Mouse (Mus musculus) common myeloid progenitor, adult 5-6 weeks (primary cell): ENCODE results near the gene Zfp276. TPM values are rescaled to one million over a fixed set of nuclear protein-coding genes. Genes with fewer than 3 reads are reported as not detected.
A peak's percentile ranks its signal among the peaks of the same experiment; 100 is the strongest.

Source experiments
- ATAC-seq: replicated peaks from 2 replicates; pipeline ENCODE4 v1.8.0; 2016; ENCODE audit warnings: low read depth, mild to moderate bottlenecking, moderate TSS enrichment, inconsistent platforms; ENCODE audit not compliant: poor library complexity, severe bottlenecking
- total RNA-seq: library from RNA; stranded (forward); fragments of 200-1000, 187-1606 nt; gene quantifications from 2 replicates; pipeline ENCODE4 v1.2.3, GENCODE M21; 2017

The Zfp276 gene
- total RNA-seq, 1 experiment from 2014 or later, result 8.2 TPM

DNA sequence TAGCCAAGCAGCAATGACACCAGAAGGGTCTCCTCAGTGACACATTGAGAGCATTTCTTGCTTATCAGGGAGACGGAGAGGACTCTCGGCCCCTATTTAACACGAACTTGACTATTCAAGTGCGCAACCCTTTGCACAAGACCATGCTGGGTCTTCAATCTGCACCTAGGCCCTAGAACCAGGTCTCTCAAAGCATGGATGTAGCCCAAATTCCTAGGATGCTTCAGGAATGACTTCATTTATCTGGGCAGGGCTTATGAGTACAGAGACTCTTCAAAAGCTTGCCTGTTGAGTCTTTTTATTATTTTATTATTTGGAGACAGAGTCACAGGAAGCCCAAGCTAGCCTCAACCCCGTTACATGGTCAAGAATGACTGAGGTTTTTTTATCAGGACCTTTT lies 30.5 kb downstream of the Zfp276 start:
- ATAC-seq, result no peak

DNA sequence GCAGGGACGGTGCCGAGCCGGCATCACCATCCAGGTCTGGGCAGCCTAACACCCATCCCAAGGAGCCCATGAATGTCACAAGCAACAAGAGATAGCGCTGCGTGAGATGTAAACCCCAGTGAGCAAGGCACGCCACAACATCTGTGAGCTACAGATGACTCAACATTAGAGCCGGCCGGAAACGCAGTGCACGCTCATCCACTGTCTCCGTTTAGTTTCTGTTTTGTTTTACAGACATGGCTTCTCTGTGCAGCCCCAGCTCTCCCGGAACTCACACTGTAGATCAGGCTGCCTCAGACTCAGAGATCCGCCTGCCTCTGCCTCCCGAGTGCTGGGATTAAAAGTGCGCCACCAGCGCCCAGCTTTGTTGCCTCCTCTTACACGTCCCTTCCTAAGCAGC lies 33.4 kb downstream of the Zfp276 start:
- ATAC-seq, result no peak

DNA sequence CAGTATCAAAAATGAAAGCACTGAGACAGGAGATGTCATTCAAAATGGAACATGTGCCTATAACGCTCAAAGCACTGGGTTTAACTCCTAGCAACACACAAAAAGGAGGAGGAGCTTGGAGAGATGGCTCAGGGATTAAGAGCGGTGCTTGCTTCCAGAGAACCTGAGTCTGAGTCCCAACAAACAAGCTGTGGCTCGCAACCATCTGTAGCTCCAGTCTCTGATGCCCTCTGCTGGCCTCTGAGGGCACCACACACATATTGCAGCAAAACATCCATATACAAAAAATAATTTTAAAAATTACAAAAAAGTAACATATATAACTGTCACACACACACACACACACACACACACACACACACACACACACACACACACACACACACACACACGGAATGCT lies 36.2 kb downstream of the Zfp276 start:
- ATAC-seq, result no peak; the same call in 1 of the 2 replicates

DNA sequence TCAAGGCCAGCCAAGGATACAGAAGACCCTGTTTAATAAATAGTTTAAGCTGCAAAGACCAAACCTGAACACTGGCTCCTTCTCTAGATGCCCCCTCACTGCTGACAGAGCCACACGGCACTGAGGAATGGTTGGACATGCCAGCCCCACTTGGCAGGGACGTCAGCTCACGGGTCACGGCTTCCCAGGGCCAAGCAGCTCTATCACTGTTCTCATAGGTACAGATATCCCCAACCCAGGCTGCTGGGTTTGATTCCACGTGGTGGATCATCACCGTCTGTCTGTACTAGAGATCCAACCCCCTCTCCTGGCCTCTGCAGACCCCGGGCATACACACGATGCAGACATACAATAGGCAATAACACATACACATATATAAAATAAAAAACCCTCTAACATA lies 36.7 kb downstream of the Zfp276 start:
- no peak for ATAC-seq

DNA sequence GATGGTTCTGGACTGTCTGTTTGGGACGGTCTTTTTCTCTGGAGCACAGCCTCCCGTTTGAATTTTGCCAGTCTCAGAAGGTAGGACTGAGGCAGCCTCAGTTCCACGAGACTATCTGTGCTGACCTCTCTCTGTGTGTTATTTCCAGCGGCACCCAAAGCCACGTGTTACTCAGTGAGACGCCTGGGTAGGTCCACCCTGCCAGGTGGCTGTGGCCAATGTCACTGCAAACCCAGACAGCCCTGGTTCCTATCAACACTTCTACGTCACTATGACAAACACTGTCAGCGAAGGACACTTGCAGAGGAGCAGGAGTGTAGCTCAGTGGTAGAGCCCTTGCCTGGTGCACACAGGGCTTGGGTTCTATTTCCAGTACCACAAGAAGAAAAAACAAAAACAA lies 37.7 kb downstream of the Zfp276 start:
- no peak for ATAC-seq

DNA sequence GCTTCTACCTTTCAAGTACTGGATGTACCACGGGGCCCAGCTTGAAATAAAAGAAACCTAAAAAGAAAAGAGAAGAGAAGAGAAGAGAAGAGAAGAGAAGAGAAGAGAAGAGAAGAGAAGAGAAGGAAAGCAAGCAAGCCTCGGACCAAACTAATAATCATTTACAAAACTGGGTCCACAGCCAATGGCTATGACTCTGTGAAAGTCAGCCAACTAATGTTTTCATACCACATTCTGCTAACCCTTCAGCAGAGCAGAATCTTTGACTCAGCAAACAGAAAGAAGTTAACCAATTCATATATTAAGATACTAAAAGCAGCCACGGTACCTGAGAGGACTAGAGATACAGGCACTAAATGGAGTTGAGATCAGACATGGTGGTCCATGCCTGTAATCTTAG lies 38.3 kb downstream of the Zfp276 start:
- ATAC-seq, result no peak

DNA sequence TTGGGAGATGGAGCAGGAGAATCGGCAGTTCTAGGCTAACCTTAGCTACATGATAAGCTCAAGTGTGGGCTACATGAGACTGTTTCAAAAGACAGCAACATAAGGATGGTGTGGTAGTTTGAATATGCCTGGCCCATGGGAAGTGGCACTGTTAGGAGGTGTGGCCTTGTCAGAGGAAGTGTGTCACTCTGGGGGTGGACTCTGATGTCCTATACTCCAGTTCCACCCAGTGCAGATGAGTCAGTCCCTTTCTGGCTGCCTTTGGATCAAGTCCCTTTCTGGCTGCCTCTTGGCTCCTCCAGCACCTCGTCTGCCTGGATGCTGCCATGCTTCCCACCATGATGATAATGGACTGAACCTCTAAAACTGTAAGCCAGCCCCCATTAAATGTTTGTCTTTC lies 38.8 kb downstream of the Zfp276 start:
- ATAC-seq, result no peak

DNA sequence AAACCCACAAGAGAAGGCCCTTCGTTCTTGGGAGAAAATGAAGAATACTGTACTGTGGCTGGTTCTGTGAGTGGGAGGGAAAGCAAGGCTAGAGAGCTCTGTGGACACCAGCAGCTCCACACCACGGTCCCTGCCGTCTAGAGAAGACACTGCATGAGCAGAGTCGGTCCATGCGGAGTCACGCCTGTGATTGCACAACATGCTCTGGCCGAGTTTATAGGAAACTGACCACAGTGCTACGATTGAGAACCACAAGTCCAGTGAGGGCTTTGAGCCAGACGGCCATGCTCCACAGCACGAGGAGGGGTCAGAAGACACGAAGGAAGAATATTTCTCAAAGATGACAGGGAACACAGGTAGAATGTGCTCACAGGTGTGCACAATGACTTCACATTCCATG lies 44.3 kb downstream of the Zfp276 start:
- ATAC-seq, result no peak

DNA sequence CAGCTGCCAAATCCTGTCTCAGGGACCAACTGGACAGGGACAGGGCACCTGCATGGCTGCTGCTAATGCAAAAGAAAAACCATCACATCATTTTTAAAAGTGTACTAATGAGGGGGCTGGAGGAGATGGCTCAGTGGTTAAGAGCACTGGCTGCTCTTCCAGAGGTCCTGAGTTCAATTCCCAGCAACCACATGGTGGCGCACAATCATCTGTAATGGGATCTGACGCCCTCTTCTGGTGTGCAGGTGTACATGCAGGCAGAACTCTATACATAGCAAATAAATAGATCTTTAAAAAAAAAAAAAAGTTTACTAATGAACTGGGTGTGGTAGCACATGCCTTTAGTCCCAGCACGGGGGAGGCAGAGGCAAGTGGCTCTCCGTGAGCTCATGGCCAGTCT lies 54.7 kb downstream of the Zfp276 start:
- no peak for ATAC-seq

DNA sequence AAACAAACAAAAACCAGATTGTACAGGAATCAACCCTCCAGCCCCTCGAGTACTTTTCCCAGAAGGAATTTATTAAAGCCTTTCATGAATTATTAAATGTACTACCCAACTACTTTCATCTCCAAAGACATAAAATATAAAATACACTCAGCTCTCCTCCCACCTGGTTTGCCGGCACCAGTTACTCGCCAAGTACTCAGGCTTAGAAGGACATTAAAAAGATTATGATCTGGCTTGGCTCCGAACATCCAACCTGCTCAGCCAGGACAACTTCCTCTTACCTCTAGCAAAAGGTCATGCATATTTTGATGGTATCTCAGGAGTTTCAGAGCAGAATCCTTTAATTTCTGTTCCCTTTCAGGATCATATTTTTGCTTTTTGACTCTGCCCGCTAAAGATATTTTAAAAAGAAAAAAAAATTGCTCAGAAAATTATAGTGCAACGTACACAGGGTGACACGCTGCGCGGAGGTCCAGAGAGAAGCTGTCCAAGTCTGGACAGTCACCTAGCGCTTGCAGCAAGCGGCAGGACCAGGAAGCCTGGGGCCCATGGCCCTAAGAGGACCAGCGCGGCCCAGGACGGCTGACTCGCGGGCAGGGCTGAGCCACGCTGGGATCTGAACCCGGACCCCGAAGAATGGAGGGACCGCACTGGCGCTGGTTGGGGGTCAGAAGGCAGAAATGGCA lies 63.9 kb downstream of the Zfp276 start:
- peak; percentile 41 for ATAC-seq

DNA sequence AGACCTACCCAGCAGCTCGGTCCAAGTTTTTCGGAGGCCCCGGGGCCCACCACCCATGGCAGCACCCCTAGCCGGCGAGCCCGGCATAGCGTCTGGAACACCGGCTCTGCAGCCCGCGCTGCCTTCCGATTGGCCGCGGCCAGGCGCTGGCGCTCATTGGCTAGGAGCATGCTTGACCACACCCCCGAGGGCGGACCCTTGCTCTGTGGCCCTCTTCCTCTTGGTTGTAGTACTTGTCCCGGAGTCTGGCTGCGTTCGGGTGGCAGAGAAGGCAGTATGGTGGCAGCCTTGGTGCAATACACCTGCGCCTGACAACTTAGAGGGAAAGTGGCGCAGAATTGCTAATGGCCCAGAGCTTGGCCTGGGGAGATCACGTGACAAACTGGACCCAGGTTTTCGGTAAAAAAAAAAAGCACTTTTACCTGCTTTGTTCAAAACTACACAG lies 64.5 kb downstream of the Zfp276 start, which contains the start of gene Fanca:
Gene Fanca (minus strand): TSS at position 110 of the 445 bp plus-strand sequence.
- ATAC-seq, result peak; percentile 99

Other genes starting within 250 kb of the Zfp276 start
- 82.3 and 90.9 TPM in 2 replicates for gene Ankrd11, start 211.9 kb upstream of the Zfp276 start, total RNA-seq
- 50.3 and 51.8 TPM in 2 replicates for gene Spg7, start 191.3 kb upstream of the Zfp276 start, total RNA-seq
- 3,285 and 3,463 TPM in 2 replicates for gene Rpl13, start 151.8 kb upstream of the Zfp276 start, total RNA-seq
- 0.14 and 1.4 TPM in 2 replicates for gene Cpne7, start 136.8 kb upstream of the Zfp276 start, total RNA-seq
- gene Sult5a1, start 95.9 kb upstream of the Zfp276 start, total RNA-seq, result not detected in 2 replicates
- gene Dpep1, start 68.0 kb upstream of the Zfp276 start, total RNA-seq, result not detected in 2 replicates
- gene Chmp1a, start 41.4 kb upstream of the Zfp276 start, total RNA-seq, result 23.5 and 26.8 TPM in 2 replicates
- gene Spata33, start 41.4 kb upstream of the Zfp276 start, total RNA-seq, result 0.59 and 3.6 TPM in 2 replicates
- gene Cdk10, start 29.4 kb upstream of the Zfp276 start, total RNA-seq, result 15.7 and 21.1 TPM in 2 replicates
- gene Spata2l, start 18.0 kb upstream of the Zfp276 start, total RNA-seq, result 1.8 and 3.8 TPM in 2 replicates
- 6.3 and 14.2 TPM in 2 replicates for gene Vps9d1, start 153 bp downstream of the Zfp276 start, total RNA-seq
- gene Fanca, start 64.4 kb downstream of the Zfp276 start, total RNA-seq, result 23.1 and 43.3 TPM in 2 replicates
- gene Spire2, start 78.5 kb downstream of the Zfp276 start, total RNA-seq, result 2.9 TPM in 2 replicates
- 105 and 176 TPM in 2 replicates for gene Tcf25, start 119.6 kb downstream of the Zfp276 start, total RNA-seq
- gene Mc1r, start 152.9 kb downstream of the Zfp276 start, total RNA-seq, result not detected in 2 replicates
- gene Tubb3, start 157.2 kb downstream of the Zfp276 start, total RNA-seq, result 0.87 TPM in 1 of 2 replicates, not detected in the other
- gene Def8, start 169.3 kb downstream of the Zfp276 start, total RNA-seq, result 41.3 and 43.9 TPM in 2 replicates
- 20.2 and 22.6 TPM in 2 replicates for gene Afg3l1, start 223.7 kb downstream of the Zfp276 start, total RNA-seq